Mouse (Mus musculus) kidney, adult 11 months (tissue): ENCODE data around the gene Rbfox3.

ENCODE experiments used
- DNase-seq: peaks from one replicate; pipeline ENCODE4 v3.0.0; 2022

Gene Rbfox3

DNA sequence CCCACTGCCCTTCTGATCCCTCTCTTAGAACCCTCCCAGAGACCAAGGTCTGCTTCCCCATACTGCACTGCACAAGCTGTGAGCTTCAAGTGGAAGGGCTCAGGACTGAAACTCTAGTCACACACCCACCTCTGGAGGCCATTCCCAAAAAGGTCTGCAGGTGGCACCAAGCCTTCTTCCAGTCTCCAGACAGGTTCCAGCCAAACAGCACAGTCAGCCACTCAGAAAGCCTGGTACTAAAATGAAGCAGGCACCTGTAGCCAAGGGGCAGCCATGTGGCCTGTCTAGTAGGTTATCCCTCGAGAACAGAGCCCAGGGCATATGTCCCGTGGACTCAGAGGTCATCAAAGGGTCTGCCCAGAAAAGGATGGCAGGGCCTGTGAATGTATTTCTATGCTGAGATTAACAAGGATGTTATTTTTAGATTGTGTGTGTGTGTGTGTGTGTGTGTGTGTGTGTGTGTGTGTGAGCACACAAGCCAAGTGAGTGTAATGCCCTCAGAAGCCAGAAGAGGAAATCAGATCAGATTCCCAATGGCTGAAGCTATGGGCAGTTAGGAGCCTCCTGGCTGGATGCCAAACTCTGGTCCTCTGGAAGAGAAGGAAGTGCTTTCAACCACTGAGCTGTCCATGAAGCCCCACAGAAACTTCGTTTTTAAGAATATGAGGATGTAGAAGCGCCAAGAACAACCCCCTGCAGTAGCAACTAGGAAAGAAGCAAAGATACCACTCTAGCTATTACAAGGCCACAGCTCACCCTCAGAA is at the start of gene Rbfox3:
TSS of gene Rbfox3 (minus strand) at position 291 of the 764 bp plus-strand sequence.
- DNase-seq, result no peak

DNA sequence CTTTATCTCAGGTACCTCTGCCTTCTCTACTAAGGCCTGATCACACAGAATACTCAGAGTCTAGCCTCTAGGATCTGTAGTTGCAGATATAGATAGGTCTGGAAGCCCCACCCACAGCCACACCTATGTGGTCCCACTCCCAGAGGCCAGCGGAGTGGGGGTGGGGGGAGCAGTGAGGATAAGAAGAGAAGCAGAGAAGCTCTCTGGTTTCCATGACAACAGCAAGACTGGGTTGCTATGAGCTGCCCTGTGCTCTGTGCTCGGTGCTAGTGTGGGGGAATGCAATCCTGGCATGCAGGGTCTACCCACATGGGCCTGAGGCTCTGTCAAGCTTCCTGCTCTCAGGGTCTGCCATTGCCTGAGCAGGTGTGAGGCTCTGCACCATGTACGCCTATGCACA is 49.3 kb upstream of the Rbfox3 start:
- no peak for DNase-seq

DNA sequence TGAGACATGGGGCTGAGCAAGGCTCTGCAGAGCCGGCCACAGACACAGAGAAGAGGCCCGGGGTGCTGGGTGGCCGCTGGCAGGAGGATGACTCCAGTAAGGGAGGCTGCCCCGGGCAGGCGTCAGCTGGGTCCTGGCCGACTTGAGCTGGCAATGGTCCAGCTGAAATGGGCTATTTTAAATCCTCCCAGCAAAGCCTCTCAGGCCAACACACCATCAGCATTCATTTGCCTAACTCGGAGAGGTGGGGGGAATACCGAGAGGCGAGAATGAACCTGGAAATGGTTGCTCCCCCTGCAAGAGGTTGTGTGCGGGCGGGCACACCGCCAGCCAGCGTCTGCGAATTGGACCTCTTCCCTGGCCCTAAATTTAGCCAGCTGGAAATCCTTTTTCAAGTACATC is 45.7 kb upstream of the Rbfox3 start:
- DNase-seq, result no peak

DNA sequence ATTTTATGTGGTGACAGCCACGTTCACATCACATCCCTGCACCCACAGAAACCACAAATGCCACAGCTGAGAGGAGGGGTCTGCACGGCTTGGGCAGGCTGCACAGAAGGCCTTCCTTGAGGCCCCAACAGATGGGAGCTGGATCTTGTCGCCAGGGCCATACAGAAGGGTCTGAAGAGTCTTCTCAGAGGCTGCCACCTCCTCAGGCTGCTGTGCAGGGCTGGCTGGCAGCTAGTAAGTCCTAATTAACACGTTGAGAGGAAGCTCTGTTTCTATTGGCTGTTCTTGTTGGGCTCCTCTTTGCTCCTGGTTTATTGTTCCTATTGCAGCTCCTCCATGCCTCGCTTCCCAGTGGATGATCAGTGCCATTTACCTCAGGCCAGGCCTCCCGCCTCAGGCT is 43.6 kb upstream of the Rbfox3 start:
- no peak for DNase-seq

DNA sequence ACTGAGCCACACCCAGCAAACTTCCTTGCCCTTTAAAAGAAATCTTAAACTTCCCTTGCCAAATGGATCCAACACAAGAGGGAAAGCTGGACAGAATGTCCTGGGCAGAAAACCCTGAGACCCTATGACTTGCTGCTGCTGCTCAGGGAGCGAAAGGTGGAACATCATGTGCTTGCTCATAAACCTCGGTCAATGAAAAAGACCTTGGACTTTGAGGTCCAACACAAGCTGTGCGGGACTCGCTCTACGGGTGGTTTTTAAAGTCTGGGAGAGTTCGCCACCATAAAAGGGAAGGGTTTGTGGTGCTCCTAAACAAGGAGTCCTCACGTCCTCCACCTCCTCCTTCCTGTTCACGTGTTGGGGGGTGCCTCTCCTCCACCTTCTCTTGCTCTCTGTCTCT is 34.5 kb upstream of the Rbfox3 start:
- DNase-seq, result no peak

DNA sequence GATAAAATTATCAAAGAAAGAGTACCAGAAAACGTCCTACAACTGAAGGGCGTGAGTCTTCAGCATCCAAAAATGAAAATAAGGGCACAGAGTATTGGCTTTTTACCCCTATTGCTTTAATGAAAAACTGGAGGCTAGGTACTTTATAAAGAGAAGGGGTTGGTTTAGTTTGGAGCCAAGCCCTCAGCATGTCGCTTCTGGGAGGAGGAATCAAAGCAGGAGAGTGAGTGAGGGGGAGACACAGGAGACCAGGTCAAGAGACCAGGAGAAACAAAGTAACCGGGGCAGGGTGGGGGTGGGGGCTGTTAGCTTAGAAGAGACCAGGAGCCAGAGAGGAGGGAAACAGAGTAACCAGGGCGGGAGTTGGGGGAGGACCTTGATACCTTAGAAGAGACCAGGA is 29.9 kb upstream of the Rbfox3 start:
- DNase-seq, result no peak

DNA sequence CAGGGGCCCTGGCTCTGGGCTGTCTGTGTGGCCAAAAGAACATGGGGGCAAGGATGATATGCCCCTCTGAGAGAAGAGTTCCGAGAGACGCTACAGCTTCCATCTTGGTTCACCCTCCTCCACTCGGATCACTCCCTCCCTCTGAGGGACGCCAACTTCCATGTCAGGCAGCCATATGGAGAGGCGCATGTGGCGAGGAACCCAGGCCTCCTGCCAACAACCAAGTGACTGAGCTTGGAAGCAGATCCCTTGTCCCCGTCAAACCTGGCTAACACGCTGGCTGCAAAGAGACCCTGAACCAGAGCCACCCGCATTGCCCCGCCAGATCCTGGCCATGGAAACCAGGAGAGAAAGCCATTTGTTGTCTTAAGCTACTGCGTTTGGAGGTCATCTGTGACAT is 29.1 kb upstream of the Rbfox3 start:
- no peak for DNase-seq

DNA sequence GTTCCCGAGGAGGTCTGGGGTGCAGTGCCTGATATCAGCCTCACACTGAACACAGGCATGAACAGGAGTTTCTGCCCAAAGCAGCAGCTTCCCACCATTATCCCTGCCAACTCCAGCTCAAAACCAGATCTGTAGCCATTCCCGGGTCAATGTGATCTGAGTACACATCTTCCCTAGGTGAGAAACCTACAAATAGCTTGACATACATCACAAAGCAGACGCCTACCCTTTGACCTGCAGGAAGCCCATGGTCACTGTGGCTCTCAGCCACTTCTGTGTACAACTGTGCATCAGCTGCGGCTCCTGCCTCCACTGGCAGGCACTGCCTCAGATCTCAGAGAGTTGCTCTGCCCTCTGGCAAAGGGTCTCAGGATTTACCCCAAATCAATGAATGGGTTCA is 28.3 kb upstream of the Rbfox3 start:
- no peak for DNase-seq

DNA sequence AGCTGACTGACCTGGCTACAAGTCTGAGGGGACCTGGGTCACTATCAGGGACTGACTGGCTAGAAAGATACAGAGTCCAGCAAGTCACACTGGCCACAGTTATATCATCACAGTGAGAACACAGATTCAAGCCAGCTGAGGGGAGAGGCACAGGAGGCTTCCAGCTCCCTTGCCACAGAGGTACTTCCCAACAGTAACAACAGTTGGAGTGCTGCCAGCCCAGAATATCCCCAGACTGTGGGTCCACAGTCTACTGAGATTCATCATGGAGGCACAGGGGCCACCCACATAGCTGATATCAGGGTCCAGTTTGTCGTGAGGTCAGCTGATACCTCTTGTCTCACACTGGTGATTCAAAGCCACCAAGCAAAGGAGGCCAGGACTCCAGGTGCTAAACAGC is 23.5 kb upstream of the Rbfox3 start:
- DNase-seq, result no peak

DNA sequence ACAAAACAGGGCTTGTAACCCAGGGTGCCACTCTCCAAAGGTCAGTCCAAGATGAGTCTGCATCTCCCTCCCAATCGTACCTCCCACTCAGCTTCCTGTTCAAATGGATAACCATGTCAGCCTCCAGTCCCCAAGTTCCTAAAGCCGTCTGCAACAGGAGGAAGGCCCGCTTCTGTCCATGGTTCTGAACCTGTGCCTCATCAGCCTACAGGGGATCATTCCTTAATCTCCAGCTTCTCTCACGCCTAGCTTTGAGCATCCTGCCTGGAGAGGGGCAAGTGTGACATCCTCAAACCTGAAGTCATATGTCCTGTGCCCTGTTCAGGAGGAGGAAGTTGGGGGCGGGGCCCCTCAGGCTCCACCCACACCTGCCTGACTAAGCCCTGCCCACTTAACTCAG is 15.7 kb upstream of the Rbfox3 start:
- no peak for DNase-seq

DNA sequence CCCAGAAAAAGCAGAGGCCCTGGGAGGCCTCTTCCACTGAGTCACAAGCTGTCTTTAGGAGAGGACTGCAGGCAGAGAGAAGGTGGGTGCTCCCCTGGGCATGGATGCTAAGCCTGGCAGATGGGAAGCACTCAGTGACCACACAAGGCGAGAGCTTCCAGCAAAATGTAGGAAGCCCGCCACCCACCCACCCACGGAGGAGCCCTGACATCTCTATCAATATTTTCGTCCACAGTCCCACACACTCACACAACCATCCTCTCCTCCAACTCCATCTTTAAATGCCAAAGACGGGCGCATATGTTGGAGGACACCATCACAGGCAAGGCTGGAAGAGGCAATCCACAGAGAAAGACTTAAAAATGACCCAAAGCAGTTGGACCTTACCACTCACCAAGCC is 10.5 kb upstream of the Rbfox3 start:
- DNase-seq, result no peak

DNA sequence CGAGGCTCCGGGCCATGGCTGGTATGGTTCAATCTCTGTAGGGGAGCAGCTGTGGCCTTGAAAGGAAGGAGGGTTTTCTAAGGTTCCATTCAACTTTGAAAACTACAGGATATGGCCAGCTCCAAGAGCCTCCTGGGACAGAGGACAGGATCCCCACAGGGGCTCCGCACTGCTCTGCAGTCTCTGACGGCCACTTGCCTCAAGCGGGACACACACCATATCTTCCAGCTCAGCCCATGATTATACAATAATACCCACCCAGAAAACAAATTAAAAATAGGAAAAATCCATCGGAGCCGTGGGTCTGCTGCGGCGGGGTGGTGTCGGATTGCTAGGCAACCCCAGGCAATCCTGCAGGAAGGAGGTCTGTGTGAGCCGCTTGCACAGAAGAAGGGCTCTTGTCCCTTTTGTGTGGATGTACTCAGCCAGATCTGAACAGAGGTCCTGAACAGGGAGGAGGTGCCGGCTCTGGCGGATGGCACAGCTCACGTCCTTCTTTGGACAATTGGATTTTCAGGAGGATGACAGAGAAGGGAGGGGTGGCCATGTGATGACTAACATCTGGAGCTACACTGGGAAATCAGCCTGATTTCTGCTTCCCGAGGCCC is 5.1 kb upstream of the Rbfox3 start:
- DNase-seq, result no peak

DNA sequence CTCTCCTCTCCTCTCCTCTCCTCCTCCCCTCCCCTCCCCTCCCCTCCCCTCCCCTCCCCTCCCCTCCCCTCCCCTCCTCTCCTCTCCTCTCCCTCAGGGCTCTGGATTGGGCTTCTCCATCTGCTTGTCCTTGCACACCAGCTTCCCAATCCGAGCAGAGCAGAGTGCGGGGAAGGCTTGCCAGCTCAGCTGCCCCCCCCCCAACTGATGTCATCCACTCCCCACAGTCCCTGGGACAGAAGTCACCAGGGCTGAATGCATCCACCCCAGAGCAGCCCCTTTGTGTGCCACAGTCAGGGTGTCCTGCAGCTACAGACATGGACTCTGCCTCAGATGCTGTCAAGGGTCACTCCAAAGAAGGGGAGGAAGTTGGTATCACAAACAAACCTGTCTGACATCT is 4.5 kb upstream of the Rbfox3 start:
- DNase-seq, result no peak

DNA sequence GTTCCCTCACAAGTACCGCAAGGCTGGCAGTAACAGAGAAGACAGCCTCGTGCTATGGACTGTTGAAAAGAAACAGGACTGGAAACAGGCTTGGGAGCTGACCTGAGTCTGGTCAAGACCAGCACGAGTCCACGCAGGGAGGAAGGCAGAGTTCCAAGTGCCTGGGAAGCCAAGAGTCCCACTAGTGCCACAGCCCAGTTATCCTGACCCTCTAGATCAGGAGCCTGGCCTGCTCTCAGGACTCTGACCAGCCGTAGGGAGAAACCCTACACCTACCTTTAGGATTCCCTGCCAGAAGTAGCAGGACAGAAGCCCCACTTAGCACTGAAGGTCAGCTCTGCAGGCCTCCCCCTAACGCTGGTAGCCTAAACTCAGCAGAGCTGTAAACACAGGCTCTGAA is 1.3 kb upstream of the Rbfox3 start:
- DNase-seq, result no peak

DNA sequence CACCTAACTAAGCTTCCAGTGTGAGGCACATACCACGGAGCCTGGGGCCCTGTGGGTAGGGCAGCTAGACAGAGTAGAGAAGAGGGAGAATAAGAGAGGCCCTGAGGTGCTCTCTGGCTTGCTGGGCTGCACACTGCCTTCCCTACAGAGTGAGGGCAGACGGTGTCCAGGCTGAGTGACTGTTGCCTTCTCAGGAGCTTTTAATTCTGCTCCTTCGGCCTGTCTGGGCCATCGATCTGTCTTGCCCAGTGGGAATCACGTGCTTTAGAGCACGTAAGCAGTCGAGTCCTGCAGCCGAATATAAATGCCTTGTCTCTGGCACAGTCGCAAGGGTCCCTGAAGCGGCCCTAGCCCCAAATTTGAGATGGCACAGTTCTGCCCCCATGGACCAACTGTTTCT is 641 bp downstream of the Rbfox3 start:
- DNase-seq, result no peak

DNA sequence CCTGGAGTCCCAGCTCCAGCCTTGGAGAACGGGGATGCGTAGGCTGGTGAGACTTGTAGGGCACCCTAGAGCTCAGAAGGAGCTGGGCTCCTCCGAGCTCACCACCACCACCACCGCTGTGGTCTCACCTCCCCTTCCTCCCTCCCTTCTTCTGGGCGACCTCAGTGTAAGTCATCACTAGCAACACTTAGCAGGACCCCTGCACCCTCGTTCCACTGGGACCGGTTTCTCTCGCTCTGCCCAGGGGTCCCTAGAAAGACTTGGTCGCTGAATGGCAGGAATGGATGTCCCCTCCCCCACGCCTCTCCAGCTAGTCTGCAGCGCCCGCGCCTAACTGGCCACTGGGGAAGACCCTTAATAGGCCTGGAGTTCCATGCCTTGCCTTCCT is 1.6 kb downstream of the Rbfox3 start:
- no peak for DNase-seq

DNA sequence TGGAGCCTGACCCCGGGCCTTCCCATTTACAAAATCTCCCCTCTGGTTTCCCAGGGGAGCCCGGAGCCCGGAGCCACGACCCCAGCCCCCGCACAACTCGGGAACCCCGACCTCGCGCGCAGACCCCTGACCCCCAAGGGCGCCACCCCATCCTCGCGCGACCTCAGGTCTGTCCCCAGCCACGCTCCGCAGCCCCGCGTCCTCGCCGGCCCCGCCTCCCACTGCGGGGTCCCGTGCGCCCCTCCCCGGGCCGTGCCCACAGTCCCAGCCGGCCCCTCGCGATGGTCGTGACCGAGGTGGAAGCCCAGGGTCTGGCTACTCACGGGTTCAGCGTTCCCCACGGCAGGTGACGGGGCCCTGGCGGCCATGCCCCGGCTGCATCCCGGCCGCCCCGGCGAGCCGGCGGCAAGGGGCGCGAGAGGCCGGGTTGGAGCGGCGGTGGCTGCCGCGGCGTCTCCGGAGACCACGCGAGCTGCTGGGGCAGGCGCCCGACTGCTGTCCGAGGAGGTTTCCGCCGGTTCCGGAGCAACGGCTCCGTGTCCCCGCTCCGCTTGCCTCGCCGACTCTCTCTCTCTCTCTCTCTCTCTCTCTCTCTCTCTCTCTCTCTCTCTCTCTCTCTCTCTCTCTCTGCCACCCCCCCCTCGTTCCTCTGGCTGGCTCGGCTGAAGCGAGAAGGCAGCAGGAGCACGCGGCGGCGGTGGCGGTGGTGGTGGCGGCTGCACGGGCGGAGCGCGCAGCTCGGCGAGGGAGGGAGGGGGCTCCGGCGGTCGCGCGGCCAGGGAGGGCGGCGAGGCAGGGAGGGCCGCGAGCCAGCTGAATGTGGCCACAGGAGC is 2.2 kb downstream of the Rbfox3 start:
- DNase-seq, result no peak

DNA sequence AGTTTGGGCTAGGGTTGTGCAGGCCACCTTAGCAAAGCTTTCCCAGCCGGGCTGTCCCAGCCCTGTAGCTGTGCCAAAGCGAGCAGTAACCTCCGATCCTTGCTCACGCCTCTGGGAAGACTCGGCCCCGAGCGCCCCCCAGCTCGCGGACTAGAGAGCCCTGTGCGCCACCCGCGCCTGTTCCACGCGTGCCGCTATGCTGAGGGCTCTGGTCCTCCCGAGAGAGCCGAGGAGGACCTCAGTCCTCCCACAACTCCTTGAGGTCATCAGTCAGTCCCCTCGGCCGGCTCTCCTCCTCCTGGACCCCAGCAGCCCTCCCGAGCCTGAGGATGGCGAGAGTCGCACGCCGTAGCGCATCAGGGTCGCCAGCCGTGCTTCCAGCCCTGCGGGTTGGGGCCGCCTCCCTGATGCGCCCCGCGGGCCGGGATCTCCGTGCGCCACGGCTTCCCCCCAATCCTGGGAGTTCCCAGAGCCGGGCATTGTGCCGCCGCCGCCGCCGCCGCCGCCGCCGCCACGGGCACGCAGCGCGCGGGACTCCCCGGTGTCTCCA is 2.9 kb downstream of the Rbfox3 start:
- no peak for DNase-seq

DNA sequence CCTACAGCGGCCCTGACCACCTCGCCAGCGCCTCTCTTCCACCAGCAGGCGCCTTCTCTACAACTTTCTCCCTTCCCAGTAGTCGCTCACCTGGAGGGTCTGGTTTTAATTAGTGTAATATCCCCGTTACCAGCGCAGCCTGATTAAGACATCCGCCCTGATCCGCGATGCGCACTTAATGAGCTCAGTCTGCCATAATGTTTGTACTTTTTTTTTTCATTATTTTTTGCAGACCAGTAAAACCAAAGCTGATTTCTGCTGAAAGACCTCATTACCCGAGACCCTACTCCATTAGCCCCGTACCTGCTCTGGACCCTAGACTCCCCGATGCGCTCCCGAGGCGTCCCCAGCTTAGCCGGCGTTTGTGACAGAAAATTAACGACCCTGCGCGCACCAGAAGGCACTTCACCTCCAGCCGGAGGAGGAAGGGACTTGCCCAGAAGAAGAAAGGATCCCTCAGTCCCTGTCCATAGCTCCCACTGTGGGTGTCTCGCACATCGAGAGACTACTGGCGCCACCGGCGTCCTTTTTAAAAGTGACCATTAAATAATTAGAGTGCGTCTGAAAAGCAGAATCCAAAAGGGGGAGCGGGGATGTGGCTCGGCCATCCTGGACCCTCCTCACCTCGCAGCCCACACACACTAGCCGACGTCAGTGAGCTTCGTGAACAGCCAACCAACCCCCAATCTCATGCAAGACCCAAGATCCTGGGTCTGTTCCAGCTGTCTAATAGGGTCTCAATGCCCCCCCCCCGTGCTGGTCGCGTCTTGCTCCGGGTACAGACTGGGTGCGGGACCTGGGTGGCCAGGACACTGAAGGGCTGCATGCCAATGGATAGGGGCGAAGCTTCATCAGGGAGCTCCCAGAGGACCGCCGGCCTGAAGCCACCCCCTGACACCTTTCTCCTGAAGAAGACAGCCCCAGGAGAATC is 3.7 kb downstream of the Rbfox3 start:
- no peak for DNase-seq

DNA sequence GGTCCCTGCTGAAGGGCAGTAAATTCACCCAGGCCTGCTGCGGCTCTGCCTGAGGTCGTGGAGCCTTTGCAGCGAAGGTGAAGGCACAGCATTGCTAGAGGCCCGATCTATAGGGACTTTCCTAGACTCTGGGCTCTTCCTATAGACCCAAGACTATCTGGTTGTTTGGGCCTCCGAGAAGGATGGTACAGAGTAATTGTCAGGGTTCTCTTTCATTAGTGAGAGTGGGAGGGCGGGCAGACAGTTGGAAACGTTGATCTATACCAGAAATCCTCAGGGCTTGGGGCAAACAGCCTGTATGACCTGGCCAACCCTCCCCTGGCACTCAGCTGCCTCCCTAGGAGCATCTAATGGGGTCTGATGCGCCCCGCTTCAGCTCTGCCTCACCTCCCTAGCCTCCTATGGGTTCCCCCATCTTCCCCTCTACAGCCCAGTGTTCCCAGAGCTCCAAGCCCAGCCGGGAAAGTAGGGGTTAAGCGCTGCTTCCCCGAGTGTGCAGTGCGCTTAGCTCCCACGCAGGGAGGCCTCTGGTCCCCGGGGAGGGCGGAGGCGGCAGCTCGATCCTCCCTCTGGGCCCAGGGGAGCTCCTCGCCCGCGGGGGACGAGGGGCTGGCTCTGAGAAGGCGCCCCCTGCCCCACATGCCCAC is 4.5 kb downstream of the Rbfox3 start:
- no peak for DNase-seq

DNA sequence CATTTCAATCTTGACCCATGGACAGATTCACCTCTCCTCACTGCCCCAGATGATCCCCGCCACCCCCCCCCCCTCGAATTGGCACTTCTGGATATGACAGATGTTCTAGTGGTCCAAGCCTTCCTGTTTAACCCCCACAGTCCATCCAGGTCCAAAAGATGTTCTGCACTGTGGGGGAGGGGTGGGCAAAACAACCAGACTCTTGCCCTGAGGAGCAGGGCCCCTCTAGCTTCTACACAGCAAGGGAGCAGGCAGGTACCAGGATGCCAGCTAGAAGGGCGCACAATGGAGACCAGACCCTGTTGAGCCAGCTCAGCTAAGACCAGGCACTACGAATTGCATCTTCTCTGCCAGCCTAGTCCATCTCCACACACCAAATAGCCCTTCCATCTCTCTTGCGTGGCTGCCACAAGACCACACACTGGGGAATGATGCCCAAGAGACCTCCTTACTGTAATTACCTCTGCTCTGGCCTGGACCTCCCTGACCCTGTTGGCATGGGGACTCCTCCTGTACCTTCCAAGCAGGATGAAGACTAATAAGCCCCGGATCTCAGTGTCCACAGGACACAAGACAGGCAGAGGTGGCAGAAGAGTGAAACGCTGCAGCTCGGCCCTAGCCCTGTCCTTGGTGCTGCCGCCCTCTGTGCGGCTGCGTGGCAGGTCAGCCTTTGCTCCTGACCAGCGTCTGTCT is 5.1 kb downstream of the Rbfox3 start:
- no peak for DNase-seq

DNA sequence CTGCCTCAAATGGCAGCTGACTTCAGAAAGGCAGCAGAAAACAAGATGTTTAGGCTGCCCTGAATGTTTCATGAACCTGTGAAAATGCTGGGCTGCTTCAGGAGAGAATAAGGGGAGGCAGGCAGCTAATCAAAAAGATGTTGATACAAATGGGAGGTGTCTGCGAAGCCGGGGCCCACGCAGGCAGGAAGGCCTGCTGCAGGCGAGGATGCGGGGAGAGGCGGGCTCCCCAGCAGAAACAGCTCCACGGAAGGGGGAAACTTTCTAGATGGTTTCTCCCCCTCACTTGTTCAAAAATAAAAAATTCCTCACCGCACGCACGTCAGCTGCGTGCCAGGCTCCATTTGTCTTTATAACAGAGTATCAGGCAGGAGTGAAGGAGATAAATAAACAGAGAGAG is 5.7 kb downstream of the Rbfox3 start:
- DNase-seq, result no peak
